ENCODE assay signal across 26 mouse cellular contexts in the genomic region with DNA sequence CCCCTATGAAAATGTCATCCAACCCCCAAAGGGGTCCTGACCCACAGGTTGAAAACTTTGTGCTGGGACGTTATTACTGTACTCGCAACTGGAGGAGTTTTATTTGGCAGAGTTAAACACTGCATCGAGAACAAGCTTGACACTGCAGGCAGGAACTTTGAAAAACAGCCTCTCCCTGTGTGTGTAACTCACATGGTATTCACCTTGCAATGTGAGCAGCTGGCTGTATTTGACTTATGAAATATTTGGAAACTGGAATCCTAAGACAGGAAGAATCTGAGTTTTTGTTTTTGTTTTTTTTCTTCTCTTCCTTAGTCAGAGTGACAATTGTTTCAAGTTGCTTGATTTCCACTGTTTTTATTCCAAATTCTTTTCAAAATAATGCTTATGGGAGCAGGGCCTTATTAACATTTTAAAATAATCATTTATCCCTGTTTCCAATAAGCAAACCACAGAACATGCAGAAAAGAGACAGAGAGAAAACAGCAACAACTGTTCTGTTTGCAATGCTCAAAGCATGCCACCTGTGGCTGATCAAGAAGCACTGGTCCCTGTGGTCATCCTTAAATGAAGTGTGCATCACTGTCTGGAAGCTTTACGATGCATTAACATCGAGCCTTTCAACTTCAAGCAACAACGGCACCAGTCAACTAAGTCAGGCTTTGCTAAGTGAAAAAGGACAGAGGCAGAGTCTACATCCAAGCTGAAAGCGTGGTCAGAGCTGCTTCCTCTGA. TPM values are rescaled to one million over a fixed set of nuclear protein-coding genes. Genes with fewer than 3 reads are reported as not detected.
"Had no signal": no experiment of that assay in that cellular context is flagged by ENCODE, and none has a peak within 500 bp of the region (broad histone marks: within the 10 kb centered on the region; RNA-seq: fewer than 3 reads in every experiment).

No protein-coding gene starts in this region.

- DNase-seq: kidney, adult 9 months; kidney, postnatal 14 days; kidney, postnatal 4 days; liver; lung, adult 18-20 months; lung, postnatal 10 days; lung, postnatal 36 days; right cerebral cortex, adult 18-20 months; right cerebral cortex, postnatal 14 days; right cerebral cortex, postnatal 4 days; thymus, adult 2 months; thymus, postnatal 14 days; thymus, postnatal 4 days had no signal

- H3K27me3 ChIP-seq: limb, embryonic 13.5 days; liver, embryonic 12.5 days; liver, embryonic 15.5 days; lung, embryonic 15.5 days; megakaryocyte, embryonic 14.5 days; midbrain, embryonic 13.5 days had no signal

- H3K36me3 ChIP-seq: limb, embryonic 10.5 days; limb, embryonic 13.5 days; liver, embryonic 12.5 days; liver, embryonic 15.5 days; lung, embryonic 15.5 days; midbrain, embryonic 10.5 days; midbrain, embryonic 13.5 days had no signal

- H3K4me3 ChIP-seq: limb, embryonic 10.5 days; limb, embryonic 13.5 days; liver, embryonic 12.5 days; liver, embryonic 15.5 days; lung, embryonic 15.5 days; megakaryocyte, embryonic 14.5 days; midbrain, embryonic 10.5 days; midbrain, embryonic 13.5 days had no signal

- H3K4me1 ChIP-seq: liver, embryonic 15.5 days had no signal

- H3K9me3 ChIP-seq: limb, embryonic 10.5 days; limb, embryonic 13.5 days; liver, embryonic 12.5 days; liver, embryonic 15.5 days; lung, embryonic 15.5 days; megakaryocyte, embryonic 14.5 days; midbrain, embryonic 13.5 days had no signal

- H3K27ac ChIP-seq: limb, embryonic 10.5 days; limb, embryonic 13.5 days; liver, embryonic 12.5 days; liver, embryonic 15.5 days; lung, embryonic 15.5 days; midbrain, embryonic 10.5 days; midbrain, embryonic 13.5 days; stomach, postnatal 0 days had no signal

RNA-seq across cellular contexts. Expression of a gene that starts 26.2 kb away (rescaled TPM):
- total RNA-seq: monocyte, adult 5-6 weeks had no signal

RNA-seq across cellular contexts. Expression of a gene that starts 54.1 kb away (rescaled TPM):
- total RNA-seq: layer of hippocampus, adult 18-20 months; layer of hippocampus, postnatal 25 days; left cerebral cortex, postnatal 25 days; monocyte, adult 5-6 weeks had no signal
- polyA plus RNA-seq: liver, embryonic 15.5 days had no signal
